20 mouse cellular contexts compared by ENCODE assay signal in genomic region chr19:51355701-51356100, GRCm38 (mm10).
"Had no signal": no experiment of that assay in that cellular context is flagged by ENCODE, and none has a peak within 500 bp of the region (broad histone marks: within the 10 kb centered on the region; RNA-seq: fewer than 3 reads in every experiment).

No protein-coding gene starts in this region.

- H3K4me1 ChIP-seq: liver, embryonic 12.5 days; lung, embryonic 15.5 days; midbrain, embryonic 10.5 days; midbrain, embryonic 12.5 days; neural tube, embryonic 13.5 days; neural tube, embryonic 15.5 days had no signal

- H3K27ac ChIP-seq: liver, embryonic 12.5 days; liver, embryonic 14.5 days; lung, embryonic 15.5 days; midbrain, embryonic 10.5 days; midbrain, embryonic 12.5 days; neural tube, embryonic 13.5 days; neural tube, embryonic 15.5 days had no signal

- H3K36me3 ChIP-seq: liver, embryonic 12.5 days; lung, embryonic 15.5 days; midbrain, embryonic 10.5 days; midbrain, embryonic 12.5 days; neural tube, embryonic 13.5 days; neural tube, embryonic 15.5 days had no signal

- H3K9me3 ChIP-seq: liver, embryonic 12.5 days; lung, embryonic 15.5 days; midbrain, embryonic 10.5 days; midbrain, embryonic 12.5 days; neural tube, embryonic 13.5 days; neural tube, embryonic 15.5 days had no signal

- DNase-seq: lung, adult 18-20 months; lung, postnatal 14 days; lung, postnatal 36 days; retina, postnatal 1 day; right cerebral cortex, adult 18-20 months; right cerebral cortex, postnatal 25 days; right cerebral cortex, postnatal 4 days; spleen, adult 18-20 months; thymus, adult 18-20 months; thymus, postnatal 14 days; thymus, postnatal 36 days had no signal

- H3K9ac ChIP-seq: liver, embryonic 12.5 days; liver, embryonic 14.5 days; lung, embryonic 15.5 days; midbrain, embryonic 12.5 days; neural tube, embryonic 13.5 days; neural tube, embryonic 15.5 days had no signal

- H3K27me3 ChIP-seq: liver, embryonic 12.5 days; lung, embryonic 15.5 days; midbrain, embryonic 12.5 days; neural tube, embryonic 13.5 days; neural tube, embryonic 15.5 days had no signal

- H3K4me3 ChIP-seq: liver, embryonic 12.5 days; lung, embryonic 15.5 days; midbrain, embryonic 10.5 days; midbrain, embryonic 12.5 days; myocyte; neural tube, embryonic 13.5 days; neural tube, embryonic 15.5 days had no signal

- H3K4me2 ChIP-seq: liver, embryonic 12.5 days; lung, embryonic 15.5 days; midbrain, embryonic 12.5 days; neural tube, embryonic 13.5 days; neural tube, embryonic 15.5 days had no signal

- ATAC-seq: liver, embryonic 12.5 days; lung, postnatal 0 days had no signal
